Mouse (Mus musculus) embryonic fibroblast, embryonic 13.5 days (primary cell): ENCODE results near the gene Sh2d3c.

Experiments
- CTCF ChIP-seq: IDR thresholded peaks from 2 replicates; pipeline ENCODE4 v1.5.1; 2011; ENCODE audit warnings: mild to moderate bottlenecking, control low read depth, low read length, moderate library complexity, borderline replicate concordance; ENCODE audit not compliant: insufficient read depth
- POLR2A ChIP-seq: IDR thresholded peaks from 2 replicates; pipeline ENCODE4 v1.6.1; 2011; ENCODE audit warnings: low read depth, mild to moderate bottlenecking, control low read depth, low read length, moderate library complexity

DNA sequence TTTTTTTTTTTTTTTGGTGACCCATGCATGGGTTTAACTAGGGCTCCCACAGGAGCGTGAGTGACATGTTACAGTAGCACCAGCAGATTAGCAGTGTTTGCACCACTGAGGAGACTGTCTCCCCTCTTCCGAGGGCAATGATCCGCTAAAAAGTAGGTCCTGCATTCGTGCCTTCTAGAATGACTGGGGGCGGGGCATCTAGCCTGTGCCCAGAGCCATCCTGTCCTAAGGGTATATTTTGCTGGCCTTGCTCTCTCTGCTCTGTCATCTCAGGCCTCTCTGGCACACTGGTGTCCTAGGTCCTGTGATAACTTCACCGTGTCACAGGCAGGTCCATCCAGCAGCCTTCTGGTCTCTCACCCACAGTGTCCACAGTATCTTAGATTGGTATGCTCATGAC, 21.2 kb upstream of the Sh2d3c start:
- TF ChIP-seq CTCF: no peak
- no peak for TF ChIP-seq POLR2A
